Mouse (Mus musculus) kidney, adult 8-10 months (tissue): ENCODE measurements around the gene Fmn2.
A peak's percentile ranks its signal among the peaks of the same experiment; 100 is the strongest.

ENCODE experiments used
- DNase-seq, 2 experiments: peaks; one replicate each; pipeline ENCODE4 v3.0.0; 2022

The Fmn2 gene

DNA sequence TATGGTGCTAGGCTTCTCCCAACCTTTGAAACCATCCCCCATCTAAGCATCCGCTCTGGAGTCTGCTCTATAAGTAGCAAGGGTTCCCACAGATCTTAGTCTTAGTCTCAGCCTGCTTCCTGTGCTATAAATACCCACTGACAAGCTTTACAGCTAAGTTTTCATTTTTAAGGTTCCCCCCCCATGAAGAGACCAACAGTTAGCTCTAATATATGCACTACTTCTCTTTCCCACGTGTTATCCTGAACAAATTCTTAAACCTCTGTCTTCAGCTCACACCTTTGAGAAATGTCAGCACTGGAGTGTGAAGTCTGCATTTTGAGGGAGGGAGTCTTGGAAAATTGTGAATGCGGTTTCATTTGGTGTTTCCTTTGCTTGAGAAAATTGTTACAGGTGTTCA is 56.2 kb downstream of the Fmn2 start:
- DNase-seq = no peak

DNA sequence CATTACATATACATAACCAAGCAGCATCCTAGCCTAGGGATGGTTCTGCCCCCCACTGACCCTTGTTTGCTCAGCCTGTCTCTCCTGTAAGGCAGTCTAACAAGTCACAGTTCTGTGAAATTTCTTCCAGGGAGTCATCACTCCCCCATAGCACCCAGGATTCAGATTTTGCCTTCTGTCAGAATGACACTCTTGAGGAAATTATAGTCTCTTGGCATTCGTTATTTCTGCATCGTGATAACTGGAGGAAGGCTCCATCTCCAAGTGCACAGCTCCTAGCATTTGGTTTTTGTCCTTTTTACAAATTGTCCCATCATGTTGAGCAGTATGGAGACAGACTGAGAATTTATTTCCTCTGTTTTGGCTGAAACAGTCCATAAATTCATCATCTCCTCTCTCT is 56.9 kb downstream of the Fmn2 start:
- no peak for DNase-seq

DNA sequence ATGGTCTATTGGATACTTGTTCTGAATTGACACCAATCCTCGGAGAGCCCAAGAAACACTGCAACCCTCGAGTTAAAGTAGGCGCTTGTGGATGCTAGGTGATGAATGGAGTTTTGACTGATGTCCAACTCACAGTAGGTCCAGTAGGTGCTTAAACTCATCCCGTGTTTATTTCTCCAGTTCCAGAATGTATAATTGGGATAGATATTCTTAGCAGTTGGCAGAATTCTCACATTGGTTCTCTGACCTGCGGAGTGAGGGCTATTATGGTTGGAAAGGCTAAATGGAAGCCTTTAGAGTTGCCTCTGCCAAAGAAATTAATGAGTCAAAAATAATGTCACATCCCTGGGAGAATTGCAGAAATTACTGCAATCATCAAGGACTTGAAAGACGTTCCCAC is 62.9 kb downstream of the Fmn2 start:
- DNase-seq = no peak

DNA sequence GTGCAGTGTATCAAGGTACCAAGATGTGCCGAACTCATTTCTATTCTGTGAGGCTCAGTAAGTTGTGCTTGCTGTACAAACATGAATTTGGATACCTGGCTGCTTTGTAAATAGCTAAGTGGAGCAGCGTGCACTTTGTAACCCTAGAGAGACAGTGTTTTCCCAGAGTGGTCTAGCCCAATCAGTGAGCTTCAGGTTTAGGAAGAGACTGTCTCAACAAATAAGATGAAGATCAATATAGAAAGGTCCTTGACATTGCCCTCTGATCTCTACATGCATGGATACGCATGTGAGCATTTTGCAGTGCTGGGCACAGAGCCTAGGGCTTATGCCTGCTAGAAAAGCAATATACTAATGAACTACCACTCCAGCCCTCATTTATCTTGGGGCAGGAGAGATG is 67.0 kb downstream of the Fmn2 start:
- no peak for DNase-seq

DNA sequence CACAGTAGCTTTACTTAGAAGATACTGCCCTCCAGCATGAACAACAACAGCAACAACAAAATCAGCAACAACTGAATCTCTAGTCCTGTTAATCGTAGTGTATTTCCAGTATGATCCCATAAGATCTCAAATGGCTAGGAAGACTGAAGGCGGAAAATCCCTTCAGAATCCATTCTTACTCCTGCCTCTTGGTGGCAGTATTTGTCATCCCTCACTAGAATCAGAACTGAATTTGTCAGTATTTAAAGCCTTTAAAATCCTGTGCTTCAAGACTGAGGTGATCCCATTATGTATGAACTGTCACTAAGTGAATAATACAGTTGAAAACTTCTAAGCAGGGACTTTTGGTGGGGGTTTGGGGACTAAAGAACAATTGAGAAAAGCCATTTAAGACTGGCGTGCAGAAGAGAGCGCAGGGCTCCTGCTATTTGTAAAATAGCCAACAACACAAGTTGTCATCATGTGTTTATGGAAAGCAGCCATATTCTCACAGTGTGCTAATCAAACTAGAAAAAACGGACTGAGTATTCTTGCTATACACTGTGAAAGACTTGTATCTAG is 90.9 kb downstream of the Fmn2 start:
- DNase-seq = peak in 1 of 2 experiments; percentile 5

DNA sequence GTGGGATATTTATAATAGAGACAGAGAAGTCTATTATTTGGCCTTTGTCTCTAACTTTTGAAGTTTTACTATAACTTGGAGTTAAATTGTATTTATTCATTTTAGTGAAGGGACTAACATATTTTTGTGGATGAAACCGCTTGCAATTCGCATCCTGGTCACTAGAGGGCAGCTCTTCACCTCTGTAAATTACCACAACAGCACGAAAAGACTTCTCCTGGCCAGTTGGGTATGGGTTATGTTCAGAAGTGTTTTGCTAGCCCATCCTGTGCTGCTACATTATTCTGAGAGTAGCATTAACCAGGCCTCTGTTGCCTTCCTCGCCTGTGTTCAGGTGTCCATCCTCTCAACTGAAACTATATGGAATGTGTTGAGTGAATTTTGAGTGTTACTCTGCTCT is 93.4 kb downstream of the Fmn2 start:
- DNase-seq = peak; percentile 8 to 62

DNA sequence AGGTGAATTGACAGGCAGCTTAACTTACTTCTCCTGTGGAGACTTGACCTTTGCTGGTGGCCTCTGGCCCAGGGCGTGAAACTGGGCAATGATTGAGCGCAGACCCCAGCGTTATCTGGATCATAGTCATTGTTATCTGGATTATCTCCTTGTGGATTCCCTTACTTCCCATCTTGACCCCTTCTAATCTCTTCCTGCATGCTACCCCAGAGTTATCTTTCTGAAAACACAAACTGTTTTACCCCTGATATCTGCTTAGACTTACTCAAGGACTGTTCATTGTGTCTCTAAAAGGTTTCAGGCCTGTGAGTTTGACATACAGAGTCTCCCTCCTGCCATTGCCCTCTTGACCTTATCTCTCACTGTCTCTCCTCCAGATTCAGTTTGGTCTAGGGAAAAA is 95.9 kb downstream of the Fmn2 start:
- DNase-seq = no peak

DNA sequence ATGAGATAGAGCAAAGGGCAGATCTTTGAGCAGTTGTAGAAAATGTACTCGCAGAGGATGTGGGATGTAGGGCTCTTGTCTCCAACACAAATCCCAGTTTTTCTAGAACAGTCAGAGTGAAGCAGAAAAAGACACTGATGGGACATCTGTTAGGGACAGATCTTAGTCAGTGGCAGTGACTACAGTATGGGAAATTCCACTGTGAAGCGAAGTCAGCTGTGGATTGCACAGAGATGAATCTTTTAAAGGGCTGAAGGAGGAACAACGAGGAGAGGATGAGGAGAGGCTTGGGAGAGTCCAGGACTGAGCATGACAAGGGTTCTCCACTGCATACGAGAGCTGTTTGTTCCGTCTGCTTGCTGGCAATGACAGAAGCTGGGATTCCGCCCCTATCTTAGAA is 96.6 kb downstream of the Fmn2 start:
- DNase-seq = no peak

DNA sequence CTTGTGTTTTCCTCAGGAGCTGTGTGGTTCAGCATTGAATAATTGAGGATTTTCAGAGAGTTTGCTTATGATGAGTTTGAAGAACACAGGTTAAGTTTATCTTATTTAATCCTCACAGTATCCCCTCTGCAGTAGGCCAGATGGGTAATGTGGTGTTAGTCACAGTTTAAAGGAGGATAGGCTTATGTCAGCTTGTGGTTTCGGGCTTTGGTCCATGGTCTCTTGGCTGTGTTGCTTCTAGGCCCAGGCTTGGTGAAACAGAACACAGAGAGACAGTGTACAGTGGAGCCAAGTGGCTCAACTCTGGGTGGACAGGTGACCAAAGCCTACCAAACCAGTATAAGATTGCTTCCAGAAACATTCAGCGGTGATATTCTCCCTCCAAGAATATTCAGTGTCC is 98.4 kb downstream of the Fmn2 start:
- no peak for DNase-seq

DNA sequence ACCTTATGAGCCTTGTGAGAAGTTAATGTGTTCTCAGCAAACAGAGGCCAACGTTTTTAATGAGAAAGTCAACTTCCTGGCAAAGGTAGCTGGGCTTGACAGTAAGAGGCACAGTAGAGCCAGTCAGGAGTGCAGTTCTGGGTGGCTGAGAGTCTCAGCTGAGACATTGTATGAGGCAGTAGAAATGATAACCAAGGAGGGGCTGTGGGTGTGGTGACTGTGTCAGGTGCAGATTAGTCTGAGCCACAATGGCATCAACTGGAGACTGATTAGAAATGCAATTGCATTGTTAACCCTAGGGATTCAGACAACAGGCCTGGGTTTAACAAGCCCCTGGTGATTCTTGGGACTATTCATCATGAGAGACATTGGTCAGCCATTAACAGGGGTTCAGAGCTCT is 99.0 kb downstream of the Fmn2 start:
- no peak for DNase-seq

DNA sequence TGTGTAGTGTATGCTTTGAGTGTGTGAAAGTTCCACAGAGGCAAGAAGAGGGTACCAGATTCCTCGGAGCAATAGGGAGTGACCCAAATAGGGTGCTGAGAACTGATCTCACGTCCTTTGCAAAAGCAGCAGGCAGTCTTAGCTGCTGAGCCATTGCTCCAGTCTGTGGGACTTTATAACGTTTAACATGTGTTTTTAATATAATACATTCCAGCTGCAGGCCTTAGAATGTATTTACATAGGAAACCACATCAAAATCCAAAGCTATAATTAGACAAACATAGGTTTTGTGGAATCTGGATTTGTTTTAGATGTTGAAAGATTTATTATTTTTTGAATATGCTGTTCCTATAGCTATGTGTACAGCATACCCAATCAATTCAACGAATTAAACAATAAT is 115.7 kb downstream of the Fmn2 start:
- DNase-seq = no peak

DNA sequence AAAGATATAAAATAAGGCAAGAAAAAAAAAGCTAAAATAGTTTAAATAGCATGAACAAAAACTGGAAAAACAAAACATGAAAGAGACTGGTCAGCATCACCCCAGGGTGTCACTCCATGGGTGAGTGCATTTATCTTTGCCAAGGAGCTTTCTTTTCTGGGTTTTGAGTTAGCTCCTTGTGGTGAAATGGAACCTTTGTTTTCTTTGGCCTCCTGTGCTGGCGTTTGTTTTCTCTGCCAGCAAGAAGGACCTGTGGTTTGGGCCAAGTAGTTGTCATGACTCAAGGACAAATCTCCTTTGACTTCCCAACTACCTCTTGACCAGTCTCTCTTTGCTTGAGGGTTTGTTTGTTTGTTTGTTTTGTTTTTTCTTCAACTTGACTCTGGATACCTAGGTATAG is 119.9 kb downstream of the Fmn2 start:
- no peak for DNase-seq

DNA sequence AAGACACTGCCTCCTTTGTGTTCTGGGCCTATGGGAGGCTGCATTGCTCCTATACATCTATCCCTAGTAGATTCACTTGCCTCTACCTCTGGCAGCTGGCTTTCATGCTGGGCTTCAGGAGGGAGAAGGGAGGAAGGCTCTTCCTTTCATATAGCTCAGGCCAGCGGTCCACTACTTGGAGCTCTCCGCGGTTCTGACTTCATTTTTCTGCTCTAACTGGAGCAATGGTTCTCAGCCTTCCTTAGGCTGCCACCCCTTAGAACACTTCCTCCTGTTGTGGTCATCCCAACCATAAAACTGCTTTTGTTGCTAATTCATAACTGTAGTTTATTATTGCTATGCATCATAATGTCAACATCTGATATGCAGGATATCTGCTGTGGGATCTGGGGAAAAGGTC is 121.4 kb downstream of the Fmn2 start:
- no peak for DNase-seq

DNA sequence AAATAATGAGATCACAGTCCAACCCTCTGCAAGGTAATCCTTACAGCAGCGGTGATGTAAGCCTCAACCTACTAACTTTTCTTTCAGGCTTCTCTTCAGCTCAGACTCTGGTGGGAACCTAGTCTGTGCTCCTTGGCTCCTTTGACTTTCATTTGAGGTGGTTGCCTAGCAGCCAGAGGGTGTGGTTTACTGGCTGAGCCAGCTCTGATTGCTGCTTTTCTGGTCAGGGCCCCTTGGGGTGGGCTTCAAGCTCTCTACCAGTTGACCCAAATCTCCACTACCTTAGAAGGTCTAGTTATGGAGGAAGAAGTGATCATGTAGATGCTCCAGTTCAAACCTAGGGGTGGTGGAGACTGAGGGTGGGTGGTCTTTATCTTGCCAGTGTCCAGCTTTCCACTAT is 128.4 kb downstream of the Fmn2 start:
- DNase-seq = no peak

DNA sequence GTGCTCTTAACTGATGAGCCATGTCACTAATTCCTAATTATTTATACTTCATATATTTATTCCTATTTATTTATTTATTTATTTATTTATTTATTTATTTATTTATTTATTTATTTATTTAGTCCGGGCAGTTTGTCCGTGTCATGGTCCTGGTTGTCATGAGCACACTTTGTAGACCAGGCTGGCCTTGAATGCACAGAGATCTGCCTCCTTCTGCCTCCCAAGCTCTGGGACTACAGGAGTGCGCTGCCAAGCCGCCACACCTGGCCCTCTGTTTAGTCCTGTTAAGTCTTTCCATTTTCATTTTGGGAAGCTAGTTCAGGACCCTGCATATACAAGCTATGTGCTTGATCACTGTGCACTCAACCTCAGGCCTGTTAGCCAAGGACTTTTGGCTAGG is 134.7 kb downstream of the Fmn2 start:
- no peak for DNase-seq

DNA sequence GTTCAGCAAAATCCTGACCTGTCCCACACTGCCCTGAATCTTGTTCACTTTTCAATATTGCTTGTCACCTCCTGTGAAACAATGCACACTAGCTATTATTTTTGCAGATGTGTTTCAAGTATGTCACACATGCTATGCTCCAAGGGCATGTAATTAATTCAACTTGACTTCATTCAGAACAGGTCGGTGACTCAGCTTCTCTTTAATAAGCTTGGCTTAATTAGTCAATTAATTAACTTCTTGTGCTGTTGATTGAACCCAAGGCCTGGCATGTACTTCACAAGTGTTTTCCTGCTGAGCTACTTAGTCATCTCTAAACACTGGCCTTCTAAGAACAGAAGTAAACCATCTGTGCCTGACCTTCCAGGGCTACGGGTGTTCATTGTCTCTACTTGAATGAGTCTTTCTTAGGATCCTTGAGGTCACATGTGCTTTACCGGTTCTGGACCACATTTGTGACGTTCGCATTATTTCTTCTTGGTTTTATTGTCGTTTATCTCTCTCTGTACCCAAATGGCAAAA is 136.0 kb downstream of the Fmn2 start:
- no peak for DNase-seq

DNA sequence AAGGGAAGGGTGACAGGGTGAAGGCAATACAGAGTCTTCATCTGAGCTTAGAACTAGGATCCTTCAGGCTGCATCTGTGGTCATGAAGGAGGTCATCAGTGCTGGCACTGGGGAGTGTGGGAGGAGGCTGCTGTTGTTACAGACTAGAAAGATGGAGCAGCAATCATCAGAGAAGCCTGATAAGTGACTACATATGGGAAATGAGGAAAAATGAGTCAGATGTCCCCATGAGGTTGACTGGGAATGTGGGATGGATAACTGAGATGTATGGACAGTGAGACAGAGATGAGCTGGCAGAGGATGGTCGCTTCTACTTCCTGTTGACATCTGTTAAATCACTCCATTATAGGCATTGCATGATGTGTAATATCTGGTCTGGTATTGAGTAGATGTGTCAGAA is 139.3 kb downstream of the Fmn2 start:
- DNase-seq = no peak

DNA sequence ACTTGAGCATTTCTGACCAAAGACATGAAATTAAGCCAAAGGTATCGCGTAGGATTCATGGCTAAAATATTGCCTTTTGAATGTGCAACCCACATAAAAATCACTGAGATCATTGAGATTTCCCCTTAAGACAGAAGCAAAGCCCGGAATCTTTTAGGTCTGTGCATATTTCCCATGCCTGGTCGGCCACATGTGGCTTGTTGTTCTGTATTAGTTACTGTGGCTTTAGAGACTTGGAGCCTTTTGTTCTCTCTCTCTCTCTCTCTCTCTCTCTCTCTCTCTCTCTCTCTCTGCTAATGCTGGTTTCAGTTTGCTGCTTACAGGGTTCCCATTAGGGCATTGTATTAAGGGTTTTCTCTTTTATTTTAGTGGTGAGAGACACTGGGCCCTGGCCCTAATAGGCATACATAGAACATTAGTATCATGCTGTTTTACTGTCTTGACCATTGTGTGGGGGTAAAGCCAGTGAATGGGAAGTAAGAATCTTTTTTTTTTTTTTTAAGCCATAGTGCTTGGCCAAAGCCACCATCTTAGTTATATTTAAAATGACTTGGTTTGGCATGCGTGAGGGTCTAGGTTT is 141.9 kb downstream of the Fmn2 start:
- DNase-seq = no peak

DNA sequence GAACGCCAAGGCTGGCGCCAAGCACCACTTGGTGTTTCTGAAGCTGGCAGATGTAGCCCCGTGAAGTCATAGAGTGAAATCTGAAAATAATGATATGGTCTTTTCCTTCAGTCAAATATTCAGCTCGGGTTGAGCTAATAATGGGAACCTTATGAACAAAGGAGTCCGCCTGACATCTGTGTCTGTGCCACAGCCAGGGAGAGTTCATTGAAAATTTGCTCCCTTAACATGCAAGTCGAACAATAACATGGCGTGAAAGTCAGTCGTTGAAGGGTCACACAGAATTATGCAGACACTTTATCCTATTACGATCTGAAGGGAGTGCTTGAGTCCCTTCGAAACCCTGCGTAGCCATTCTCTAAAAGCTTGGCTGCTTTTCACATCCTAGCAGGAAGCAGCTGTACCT is 147.8 kb downstream of the Fmn2 start:
- DNase-seq = no peak

DNA sequence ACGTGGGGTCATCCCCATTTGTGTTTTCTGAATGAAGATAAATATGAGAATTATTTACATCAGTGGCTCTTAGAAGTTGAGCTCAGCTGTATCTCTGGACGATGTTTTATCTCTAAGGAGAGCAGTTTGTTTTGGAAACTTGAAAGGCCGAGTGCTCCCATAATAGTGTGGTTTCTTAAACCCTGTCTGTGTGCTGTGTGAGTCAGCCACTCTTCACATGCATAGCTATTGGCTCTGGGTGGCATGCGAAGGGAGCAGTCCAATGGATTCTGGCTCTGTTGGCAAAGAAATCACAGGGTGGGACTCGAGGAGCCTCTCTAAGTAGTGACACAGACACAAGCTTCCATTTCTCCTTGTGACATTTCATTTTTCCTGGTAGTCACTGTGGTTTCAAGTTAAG is 152.9 kb downstream of the Fmn2 start:
- no peak for DNase-seq

DNA sequence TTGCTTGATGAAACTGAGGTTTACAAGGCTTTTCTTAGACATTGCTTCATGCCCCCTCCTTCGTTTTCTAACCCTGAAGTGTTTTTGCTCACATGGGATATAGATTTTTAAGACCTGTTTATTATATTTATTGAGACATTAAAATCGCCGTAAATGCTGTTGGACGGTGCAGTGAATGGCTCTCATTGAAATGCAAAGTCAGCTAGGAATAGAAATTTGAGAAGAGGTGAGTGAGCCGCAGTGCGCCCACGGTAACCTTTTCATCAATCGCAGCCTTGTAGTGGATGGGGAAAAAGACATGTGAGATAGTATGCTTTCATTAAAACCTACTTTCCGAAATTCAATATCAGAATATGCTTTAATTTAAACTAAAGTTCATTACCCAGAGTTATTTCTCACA is 153.7 kb downstream of the Fmn2 start:
- no peak for DNase-seq

DNA sequence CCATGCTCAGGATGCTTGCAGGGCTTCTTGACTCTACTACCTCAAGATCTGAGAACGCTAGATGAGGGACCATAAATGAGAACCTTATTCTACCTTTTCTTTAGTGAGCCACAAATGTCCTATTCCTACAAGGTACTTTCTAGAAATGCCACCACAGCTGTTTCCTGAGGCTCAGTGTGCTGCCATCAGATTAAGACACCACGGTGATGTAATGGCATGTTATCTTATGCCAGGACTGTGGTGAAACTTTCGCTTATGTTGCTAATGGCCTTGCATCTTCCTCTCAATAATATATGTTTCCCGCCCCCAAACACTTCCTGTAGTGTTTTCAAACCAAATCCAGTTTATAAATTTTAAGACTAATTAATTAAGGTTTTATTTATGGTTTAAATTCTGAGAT is 154.9 kb downstream of the Fmn2 start:
- DNase-seq = no peak

DNA sequence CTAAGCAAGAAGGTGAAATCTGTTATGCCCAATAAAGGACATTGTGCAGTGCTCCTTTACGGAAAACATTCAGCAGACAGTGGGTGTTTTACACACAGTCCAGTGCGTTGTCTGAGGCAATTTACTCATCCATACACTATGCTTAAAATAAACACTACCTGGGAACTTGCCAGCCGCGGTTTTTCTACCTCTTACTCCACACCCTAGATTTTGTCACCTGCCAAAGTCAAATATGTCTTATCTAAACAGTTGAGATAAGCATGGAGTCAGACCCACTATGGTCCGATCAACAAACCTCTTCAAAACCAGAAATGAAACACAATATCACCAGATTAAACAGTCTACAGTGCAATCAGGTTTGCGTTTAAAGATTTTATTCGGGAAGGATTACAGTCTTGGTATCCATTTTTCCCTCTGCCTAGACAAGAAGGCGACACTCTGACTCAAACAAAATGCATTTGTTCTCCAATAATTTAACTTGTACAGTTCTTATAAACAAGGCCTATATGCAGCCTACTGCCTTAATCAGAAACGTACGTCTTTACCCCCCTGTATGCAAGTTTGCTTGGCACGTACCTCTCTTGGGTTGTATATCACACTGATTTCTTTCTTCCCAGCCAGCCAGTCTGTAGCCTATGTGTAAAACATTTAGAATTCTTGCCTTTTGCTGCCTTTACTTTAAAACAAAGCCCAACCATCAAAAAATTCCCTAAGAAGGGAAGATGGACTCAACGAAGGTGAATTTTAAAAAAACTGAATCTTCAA is 158.0 kb downstream of the Fmn2 start:
- no peak for DNase-seq

DNA sequence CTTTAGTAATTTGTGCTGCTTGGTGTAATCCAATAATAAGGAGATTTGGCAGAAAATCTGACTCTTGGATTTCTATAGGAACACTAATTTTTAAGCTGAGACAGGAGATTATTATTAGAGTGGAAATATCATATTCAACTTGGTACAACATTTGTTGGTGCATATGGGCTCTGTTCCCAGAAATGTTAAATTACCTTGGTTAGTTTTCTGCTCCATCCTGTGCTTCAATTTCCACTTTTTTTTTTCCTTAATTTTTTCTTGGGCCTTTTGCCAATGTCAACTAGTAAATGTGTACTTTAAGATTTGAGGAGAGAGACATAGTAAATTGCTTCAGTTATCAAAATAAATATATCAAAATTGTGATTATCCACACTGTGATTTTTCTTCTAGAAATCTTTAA is 163.5 kb downstream of the Fmn2 start:
- no peak for DNase-seq

DNA sequence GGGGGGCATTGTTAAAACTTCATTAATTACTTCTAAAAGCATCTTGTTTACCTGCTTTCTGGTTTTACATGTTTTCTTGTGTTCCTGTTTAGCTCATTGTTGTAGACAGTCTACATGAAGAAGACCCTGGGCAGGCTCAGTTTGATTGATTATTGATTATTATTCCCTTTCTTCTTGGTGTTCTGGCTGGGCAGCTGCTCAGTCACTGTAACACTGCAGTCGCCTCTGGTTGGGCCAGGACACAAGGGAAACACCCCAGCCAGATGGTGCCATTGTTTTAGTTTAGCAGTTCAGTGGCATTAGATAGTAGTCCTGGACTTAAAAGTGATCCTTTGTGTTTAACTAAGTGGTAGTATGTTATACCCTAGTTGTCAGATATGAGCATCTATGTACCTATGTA is 167.5 kb downstream of the Fmn2 start:
- no peak for DNase-seq
